Mouse (Mus musculus): ENCODE measurements around the gene Tulp3.

DNA sequence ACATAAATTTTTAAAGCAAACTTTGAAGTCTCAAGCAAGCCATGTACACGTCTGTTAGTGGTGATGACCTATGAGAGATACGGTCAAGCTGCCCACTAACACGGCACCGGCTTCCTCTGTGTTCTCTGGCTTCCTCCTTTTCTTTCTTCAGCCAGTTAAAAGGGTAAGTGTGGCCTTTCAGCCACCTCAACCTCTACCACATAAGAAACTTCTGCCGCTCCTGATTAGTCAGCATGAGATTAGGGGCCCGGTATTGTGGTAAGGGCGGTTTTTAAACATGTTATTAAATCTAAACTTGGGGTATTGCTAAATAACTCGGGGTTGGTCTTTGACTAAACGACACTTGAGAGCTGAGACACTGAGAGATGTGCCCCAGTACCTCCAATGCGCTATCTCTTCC is 10.0 kb downstream of the Tulp3 start:
- TF ChIP-seq MAX (IDR thresholded peaks at IDR 0.05; ENCODE audit: low read length) (no peak), ZNF384 (IDR thresholded peaks at IDR 0.05; ENCODE audit: low read depth, low read length) (no peak), ZC3H11A (IDR thresholded peaks at IDR 0.05; ENCODE audit: low read depth, low read length) (no peak), ZMIZ1 (IDR thresholded peaks at IDR 0.05; ENCODE audit: low read depth, low read length) (no peak), MYC (IDR thresholded peaks at IDR 0.05; ENCODE audit: low read depth, low read length) (no peak), E2F4 (IDR thresholded peaks at IDR 0.05; ENCODE audit: borderline replicate concordance, low read depth, low read length) (no peak), UBTF (IDR thresholded peaks at IDR 0.05; ENCODE audit: borderline replicate concordance, insufficient read depth, low read depth, low read length) (no peak), CTCF (IDR thresholded peaks at IDR 0.05 in 2 of 3, conservative IDR thresholded peaks at IDR 0.05 in 1 of 3; ENCODE audit: control insufficient read depth in 1 of 3, insufficient read depth in 1 of 3, low read depth in 2 of 3, low read length in 3 of 3, poor library complexity in 1 of 3, severe bottlenecking in 1 of 3) (no peak), SMC3 (IDR thresholded peaks at IDR 0.05; ENCODE audit: low read depth, low read length) (no peak), USF1 (IDR thresholded peaks at IDR 0.05; ENCODE audit: low read depth, low read length) (no peak)

Measured in MEL (cell line).